Mouse (Mus musculus) neural tube, embryonic 14.5 days (tissue): ENCODE data around the gene Myrip. TPM values are rescaled to one million over a fixed set of nuclear protein-coding genes. Genes with fewer than 3 reads are reported as not detected.

Source experiments
- ATAC-seq: fragments of 200-750 bp; cut with Nextera tagmentation; 2 replicates; pipeline ENCODE4 v1.8.0; 2017; ENCODE audit warnings: low read depth, mild to moderate bottlenecking, moderate TSS enrichment, moderate library complexity
- H3K27ac ChIP-seq: fragments of 300-500 bp; sonication (generic); 2 replicates; pipeline ENCODE4 v1.5.1; 2014; ENCODE audit warnings: low read depth, mild to moderate bottlenecking, control low read depth, low read length, moderate library complexity, mixed read lengths
- H3K27me3 ChIP-seq: fragments of 300-500 bp; sonication (generic); 2 replicates; pipeline ENCODE4 v1.6.1; 2014; ENCODE audit warnings: low read length; ENCODE audit not compliant: control insufficient read depth, insufficient read depth
- H3K36me3 ChIP-seq: fragments of 300-500 bp; sonication (generic); 2 replicates; pipeline ENCODE4 v1.6.1; 2014; ENCODE audit warnings: low read length, mixed read lengths; ENCODE audit not compliant: control insufficient read depth, insufficient read depth
- H3K4me1 ChIP-seq: fragments of 300-500 bp; sonication (generic); 2 replicates; pipeline ENCODE4 v1.6.1; 2014; ENCODE audit warnings: low read length; ENCODE audit not compliant: control insufficient read depth, insufficient read depth
- H3K4me2 ChIP-seq: fragments of 300-500 bp; sonication (generic); 2 replicates; pipeline ENCODE4 v1.6.1; 2014; ENCODE audit warnings: mild to moderate bottlenecking, low read depth, low read length, control low read depth
- H3K4me3 ChIP-seq: fragments of 300-500 bp; sonication (generic); 2 replicates; pipeline ENCODE4 v1.5.1; 2014; ENCODE audit warnings: low read depth, low read length, control low read depth, mixed read lengths
- H3K9ac ChIP-seq: fragments of 300-500 bp; sonication (generic); replicated peaks from 2 replicates; pipeline ENCODE4 v1.6.1; 2014; ENCODE audit warnings: low read depth, mild to moderate bottlenecking, control low read depth, low read length, mixed read lengths
- H3K9me3 ChIP-seq: fragments of 300-500 bp; sonication (generic); 2 replicates; pipeline ENCODE4 v1.6.1; 2016; ENCODE audit warnings: low read length; ENCODE audit not compliant: control insufficient read depth
- WGBS: fragments of 180-500 bp; shearing (Covaris S2); extraction: QIAGEN DNeasy Blood & Tissue Kit; methylation state at CpG from one replicate; pipeline ENCODE4 v1.1.7; 2014; 5-methylcytosine and 5-hydroxymethylcytosine counted together
- polyA plus RNA-seq: library from polyadenylated mRNA; unstranded; fragments of >200 nt; fragmentation: Nextera tagmentation; extraction: Ambion mirVana; gene quantifications from 2 replicates; pipeline ENCODE4 v1.2.1, GENCODE M21; 2014

Myrip gene
- polyA plus RNA-seq, 1 experiment from 2014 or later: 6.3 TPM

DNA sequence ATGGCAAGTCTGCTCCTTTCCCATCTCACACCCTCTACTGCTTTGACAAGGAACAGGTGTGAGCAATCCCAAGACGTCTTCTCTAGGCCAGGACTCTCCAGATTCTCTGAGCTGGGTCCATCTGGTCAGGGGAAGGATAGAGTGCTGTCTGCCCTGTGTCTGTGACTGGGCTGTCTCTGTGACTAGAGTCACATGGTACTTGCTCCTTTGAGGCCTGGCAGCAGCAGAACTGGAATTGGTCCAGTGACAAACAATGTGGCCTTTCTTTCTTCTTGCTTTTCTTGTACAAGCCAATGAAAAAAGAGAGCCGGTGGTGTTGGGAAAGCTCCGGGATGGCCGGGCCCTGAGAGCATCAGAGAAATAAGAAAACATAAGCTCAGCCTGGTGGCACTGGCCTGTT, 47.8 kb downstream of the Myrip start:
- no peak overlapping the region for H3K9ac ChIP-seq

DNA sequence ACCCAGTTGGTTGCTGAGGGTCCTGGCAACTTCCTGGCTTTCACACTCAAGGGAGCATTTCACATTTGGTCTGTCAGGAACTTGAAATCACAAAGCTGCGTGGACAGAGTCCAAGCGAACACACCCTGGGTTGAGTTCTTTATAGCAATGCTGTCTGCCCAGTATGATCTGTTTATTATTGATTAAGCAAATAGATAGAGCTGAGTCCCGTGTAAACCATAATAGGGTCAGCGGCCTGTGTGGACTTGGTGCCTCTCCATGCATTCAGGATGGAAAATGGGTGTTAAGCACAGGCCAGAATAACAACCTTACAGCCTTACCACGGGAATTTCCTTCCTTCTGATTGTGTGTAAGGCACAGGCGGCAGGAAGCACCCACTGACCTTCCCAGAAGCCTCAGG, 49.0 kb downstream of the Myrip start:
- WGBS: 62% methylated on average over 6 of the region's 6 CpGs
- Histone ChIP-seq H3K9me3 (no peaks in the 10 kb centered on the region), H3K36me3 (no peaks in the 10 kb centered on the region), H3K4me1 (peaks cover 13% of the 10 kb centered on the region), H3K4me2 (no peak overlapping the region), H3K27ac (no peak overlapping the region), H3K27me3 (no peaks in the 10 kb centered on the region), H3K4me3 (no peak overlapping the region), H3K9ac (no peak overlapping the region)
- no peak for ATAC-seq

More for the DNA sequence above, 47.8 kb downstream of the Myrip start:
- Histone ChIP-seq H3K36me3 (no peaks in the 10 kb centered on the region), H3K4me1 (peaks cover 13% of the 10 kb centered on the region), H3K4me3 (no peak overlapping the region), H3K27me3 (no peaks in the 10 kb centered on the region), H3K9me3 (no peaks in the 10 kb centered on the region), H3K4me2 (no peak overlapping the region), H3K27ac (peak overlapping the region; percentile 67; the same call in 1 of the 2 replicates)
- peak; percentile 69 for ATAC-seq
- 35% methylated on average over 4 of the region's 4 CpGs for WGBS

DNA sequence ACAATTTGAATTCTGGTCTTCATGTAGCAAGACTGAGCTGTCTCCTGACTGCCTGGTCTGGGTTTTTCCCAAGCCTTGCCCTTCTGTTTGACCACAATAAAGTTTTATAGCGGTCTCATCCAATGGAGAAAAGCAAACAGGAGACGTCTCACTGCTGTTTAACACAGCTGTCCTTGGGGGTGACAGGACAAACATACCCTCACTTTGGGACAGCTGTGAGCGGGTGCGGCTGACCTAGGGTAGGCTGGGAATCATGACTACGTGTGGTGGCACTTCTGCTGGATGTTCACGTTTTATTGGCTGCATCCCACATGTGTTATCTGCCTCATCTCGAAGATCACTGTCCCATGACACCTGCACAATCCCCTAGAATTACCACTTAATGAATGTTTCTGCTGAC, 49.7 kb downstream of the Myrip start:
- ATAC-seq: no peak
- 27% methylated on average over 7 of the region's 7 CpGs for WGBS

DNA sequence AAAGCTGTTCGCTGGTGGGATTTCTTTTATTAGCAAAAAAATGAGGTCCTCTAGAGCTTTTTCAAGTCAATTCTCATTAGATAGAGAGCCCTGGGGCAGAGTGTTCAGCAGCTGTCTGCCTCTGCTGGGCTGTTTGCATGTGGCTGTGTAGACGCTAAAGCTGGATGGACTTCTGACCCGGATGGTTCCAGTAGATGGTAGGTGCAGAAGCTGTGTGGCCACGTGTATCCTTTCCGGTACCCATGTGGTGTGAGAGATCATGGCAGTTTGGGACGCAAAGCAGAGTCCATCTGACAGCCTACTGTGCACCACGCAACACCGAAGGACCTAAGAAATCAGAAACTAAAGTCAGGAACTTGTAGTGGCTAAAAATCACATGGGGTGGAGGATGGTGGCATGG, 50.2 kb downstream of the Myrip start:
- Histone ChIP-seq H3K27me3 (no peaks in the 10 kb centered on the region), H3K27ac (no peak overlapping the region), H3K9ac (no peak overlapping the region), H3K4me2 (no peak overlapping the region), H3K4me3 (no peak overlapping the region), H3K4me1 (peaks cover 6% of the 10 kb centered on the region; the same call in 1 of the 2 replicates), H3K36me3 (no peaks in the 10 kb centered on the region), H3K9me3 (no peaks in the 10 kb centered on the region)
- ATAC-seq: no peak
- 78% methylated on average over 8 of the region's 8 CpGs for WGBS

More for the DNA sequence above, 49.7 kb downstream of the Myrip start:
- Histone ChIP-seq H3K9me3 (no peaks in the 10 kb centered on the region), H3K36me3 (no peaks in the 10 kb centered on the region), H3K4me1 (peaks cover 8% of the 10 kb centered on the region), H3K4me2 (no peak overlapping the region), H3K9ac (no peak overlapping the region), H3K27me3 (no peaks in the 10 kb centered on the region), H3K27ac (no peak overlapping the region), H3K4me3 (no peak overlapping the region)

DNA sequence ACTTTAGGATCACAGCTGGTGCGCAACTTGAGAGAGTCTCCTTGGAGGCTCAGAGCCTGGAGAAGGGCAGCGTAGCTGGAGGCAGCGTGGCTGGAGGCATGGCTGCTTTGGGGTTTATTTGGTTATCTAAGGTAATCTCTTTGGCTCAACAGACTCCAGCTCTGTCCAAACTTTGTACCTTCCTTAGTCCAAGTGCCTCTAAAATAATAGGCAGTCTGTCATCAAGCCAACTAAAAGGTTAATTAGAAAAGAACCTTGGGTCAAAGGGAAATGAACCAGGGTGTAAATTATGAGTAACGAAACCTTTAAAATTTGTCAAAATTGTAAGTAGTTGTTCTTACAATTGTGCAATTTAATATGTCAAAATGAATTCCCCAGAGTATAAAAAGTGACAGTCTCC, 51.7 kb downstream of the Myrip start:
- Histone ChIP-seq H3K4me1 (0 out of 2 replicates have a peak, but pooled peaks cover 6% of the 10 kb centered on the region), H3K27me3 (no peaks in the 10 kb centered on the region), H3K4me2 (no peak overlapping the region), H3K27ac (no peak overlapping the region), H3K9ac (no peak overlapping the region), H3K4me3 (no peak overlapping the region), H3K9me3 (no peaks in the 10 kb centered on the region), H3K36me3 (no peaks in the 10 kb centered on the region)
- 92% methylated on average over 4 of the region's 4 CpGs for WGBS
- no peak for ATAC-seq

DNA sequence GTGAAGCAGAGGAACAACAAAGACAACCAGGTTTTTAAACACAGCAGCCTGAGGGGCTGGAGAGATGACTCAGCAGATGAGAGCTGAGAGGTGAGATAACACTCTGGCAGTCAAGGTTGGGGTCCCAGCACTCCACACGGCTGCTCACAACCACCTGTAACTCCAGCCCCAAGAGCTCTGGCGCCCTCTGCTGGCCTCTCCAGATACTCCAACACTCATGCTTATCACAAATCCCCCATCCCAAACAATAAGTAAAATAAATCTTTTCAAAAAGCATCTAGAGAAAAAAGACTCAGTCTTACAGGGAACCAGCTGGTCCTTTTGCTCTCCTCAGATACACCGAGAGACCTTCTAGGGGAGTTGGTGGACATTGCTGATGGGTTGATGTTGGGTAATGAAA, 52.7 kb downstream of the Myrip start:
- Histone ChIP-seq H3K27me3 (no peaks in the 10 kb centered on the region), H3K9ac (no peak overlapping the region), H3K36me3 (no peaks in the 10 kb centered on the region), H3K4me3 (no peak overlapping the region), H3K9me3 (no peaks in the 10 kb centered on the region), H3K4me2 (no peak overlapping the region), H3K4me1 (0 out of 2 replicates have a peak, but pooled peaks cover 6% of the 10 kb centered on the region), H3K27ac (no peak overlapping the region)
- no peak for ATAC-seq
- 72% methylated on average over 3 of the region's 3 CpGs for WGBS

DNA sequence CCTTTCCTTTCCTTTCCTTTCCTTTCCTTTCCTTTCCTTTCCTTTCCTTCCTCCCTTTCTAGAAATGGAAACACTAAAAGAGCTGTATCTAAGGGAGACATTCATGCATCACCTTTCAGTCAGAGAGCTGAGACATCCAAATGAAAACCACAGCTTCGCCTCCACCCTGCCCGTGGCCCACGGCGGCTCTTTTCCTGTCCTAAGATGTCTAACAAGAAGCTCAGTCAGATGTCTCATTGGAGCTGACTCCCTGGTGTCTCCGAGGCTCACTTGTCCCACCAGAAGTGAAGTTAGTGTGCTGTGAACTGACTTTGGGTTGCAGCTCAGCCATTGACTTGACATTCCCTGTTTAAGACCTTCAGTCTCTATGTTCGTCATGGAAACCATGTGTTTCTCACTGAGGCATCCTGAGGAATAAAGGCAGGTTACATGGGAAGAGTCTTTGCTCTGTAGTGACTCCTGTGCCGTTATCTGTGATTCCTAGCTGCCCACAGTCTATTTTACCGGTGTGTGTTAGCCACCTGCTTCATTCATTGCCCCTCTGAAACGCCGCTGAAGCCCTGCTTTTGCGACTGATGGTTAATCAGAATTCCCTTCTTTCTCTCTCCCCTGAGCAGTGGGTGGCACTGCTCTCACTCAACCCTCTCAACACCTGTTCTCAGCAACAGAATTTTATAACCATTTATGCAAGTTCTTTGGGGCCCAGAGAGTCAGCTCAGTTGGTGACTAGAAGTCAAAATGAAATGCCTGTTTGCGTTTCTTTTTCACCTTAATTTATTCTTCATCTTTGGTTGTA, 53.4 kb downstream of the Myrip start:
- Histone ChIP-seq H3K27me3 (no peaks in the 10 kb centered on the region), H3K4me2 (no peak overlapping the region), H3K9me3 (no peaks in the 10 kb centered on the region), H3K27ac (no peak overlapping the region), H3K36me3 (no peaks in the 10 kb centered on the region), H3K4me3 (no peak overlapping the region), H3K9ac (no peak overlapping the region), H3K4me1 (0 out of 2 replicates have a peak, but pooled peaks cover 6% of the 10 kb centered on the region)
- 86% methylated on average over 12 of the region's 12 CpGs for WGBS
- no peak for ATAC-seq

DNA sequence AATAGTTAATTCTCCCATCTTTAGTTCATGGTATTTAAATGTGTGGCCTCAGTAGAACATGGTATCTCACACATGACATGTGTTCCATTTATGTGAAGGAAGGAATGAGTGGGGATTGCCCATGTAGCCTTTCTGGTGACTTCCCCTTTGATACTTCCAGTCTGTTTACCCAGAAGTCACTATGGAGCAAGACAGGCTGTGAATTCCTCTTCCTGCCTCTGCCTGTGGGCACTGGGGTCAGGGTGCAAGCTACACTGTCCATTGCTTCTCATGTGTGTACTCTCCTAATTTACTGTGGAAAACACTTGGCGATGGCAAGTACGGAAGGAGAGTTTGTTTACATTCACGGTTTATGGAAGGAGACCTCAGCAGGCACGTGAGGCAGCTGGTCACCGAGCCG, 55.2 kb downstream of the Myrip start:
- ATAC-seq: no peak
- no peak overlapping the region for H3K27ac ChIP-seq
- no peaks in the 10 kb centered on the region for H3K36me3 ChIP-seq
- H3K4me1 ChIP-seq: peaks cover 6% of the 10 kb centered on the region; the same call in 1 of the 2 replicates
- no peaks in the 10 kb centered on the region for H3K9me3 ChIP-seq
- H3K4me3 ChIP-seq: no peak overlapping the region
- 89% methylated on average over 6 of the region's 6 CpGs for WGBS
- no peak overlapping the region for H3K4me2 ChIP-seq
- no peak overlapping the region for H3K9ac ChIP-seq
- no peaks in the 10 kb centered on the region for H3K27me3 ChIP-seq

DNA sequence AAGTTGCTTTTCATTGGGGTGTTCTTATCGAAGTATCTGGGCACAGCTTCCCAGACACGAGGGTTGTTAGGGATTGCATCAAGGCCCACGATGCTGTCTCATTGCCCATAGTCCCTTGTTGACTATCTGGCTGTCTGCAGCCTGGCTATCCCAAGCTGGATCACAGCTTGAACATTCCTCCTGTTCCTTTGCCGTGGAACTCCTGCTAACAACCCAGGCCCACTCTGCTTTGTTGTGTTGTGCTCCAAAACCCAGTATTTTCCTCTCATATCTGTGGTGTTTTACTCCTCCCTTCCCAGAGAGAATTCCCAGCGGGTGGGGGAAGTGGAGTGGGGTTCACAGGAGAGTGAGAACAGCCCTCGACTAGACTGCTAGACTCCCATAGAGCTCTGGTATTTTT, 56.7 kb downstream of the Myrip start:
- Histone ChIP-seq H3K9me3 (no peaks in the 10 kb centered on the region), H3K9ac (no peak overlapping the region), H3K27me3 (no peaks in the 10 kb centered on the region), H3K4me3 (no peak overlapping the region), H3K4me2 (no peak overlapping the region), H3K36me3 (no peaks in the 10 kb centered on the region), H3K27ac (no peak overlapping the region), H3K4me1 (peaks cover 6% of the 10 kb centered on the region; the same call in 1 of the 2 replicates)
- 78% methylated on average over 6 of the region's 6 CpGs for WGBS
- no peak for ATAC-seq
